Mouse (Mus musculus) stomach, embryonic 16.5 days (tissue): Measurements from ENCODE around the gene Cdh8. TPM values are rescaled to one million over a fixed set of nuclear protein-coding genes. Genes with fewer than 3 reads are reported as not detected.
A peak's percentile ranks its signal among the peaks of the same experiment; 100 is the strongest.
"Not testable (repeated sequence)": the region's sequence is repeated elsewhere in the genome, so short reads cannot be mapped to it uniquely, and the experiment has no call there.

Source experiments
- ATAC-seq: fragments of 200-750 bp; cut with Nextera tagmentation; 2 replicates; pipeline ENCODE4 v1.8.0; 2017; ENCODE audit warnings: moderate number of reproducible peaks, moderate TSS enrichment; ENCODE audit not compliant: insufficient read depth, low FRiP score
- H3K27ac ChIP-seq: fragments of 300-500 bp; sonication (generic); 2 replicates; pipeline ENCODE4 v1.5.1; 2014; ENCODE audit warnings: low read length
- H3K27me3 ChIP-seq: fragments of 300-500 bp; sonication (generic); 2 replicates; pipeline ENCODE4 v1.6.1; 2014; ENCODE audit warnings: low read length, control low read depth, mixed read lengths; ENCODE audit not compliant: control insufficient read depth, insufficient read depth
- H3K36me3 ChIP-seq: fragments of 300-500 bp; sonication (generic); 2 replicates; pipeline ENCODE4 v1.6.1; 2014; ENCODE audit warnings: low read length; ENCODE audit not compliant: control insufficient read depth, insufficient read depth
- H3K4me1 ChIP-seq: fragments of 300-500 bp; sonication (generic); 2 replicates; pipeline ENCODE4 v1.6.1; 2014; ENCODE audit warnings: low read length, control low read depth, mixed read lengths; ENCODE audit not compliant: control insufficient read depth, insufficient read depth
- H3K4me2 ChIP-seq: fragments of 300-500 bp; sonication (generic); 2 replicates; pipeline ENCODE4 v1.6.1; 2014; ENCODE audit warnings: low read depth, low read length, mixed read lengths
- H3K4me3 ChIP-seq: fragments of 300-500 bp; sonication (generic); replicated peaks from 2 replicates; pipeline ENCODE4 v1.5.1; 2014; ENCODE audit warnings: mild to moderate bottlenecking, low read length
- H3K9ac ChIP-seq: fragments of 300-500 bp; sonication (generic); 2 replicates; pipeline ENCODE4 v1.6.1; 2014; ENCODE audit warnings: low read length
- H3K9me3 ChIP-seq: fragments of 300-500 bp; sonication (generic); replicated peaks from 2 replicates; pipeline ENCODE4 v1.6.1; 2016; ENCODE audit warnings: low read length, control low read depth; ENCODE audit not compliant: control insufficient read depth
- WGBS: fragments of 180-500 bp; shearing (Covaris S2); extraction: QIAGEN DNeasy Blood & Tissue Kit; methylation state at CpG from one replicate; pipeline ENCODE4 v1.1.7; 2014; 5-methylcytosine and 5-hydroxymethylcytosine counted together
- polyA plus RNA-seq: library from polyadenylated mRNA; unstranded; fragments of >200 nt; fragmentation: Nextera tagmentation; extraction: Ambion mirVana; gene quantifications from 2 replicates; pipeline ENCODE4 v1.2.1, GENCODE M21; 2015

Gene Cdh8
- polyA plus RNA-seq, 1 experiment from 2014 or later: 1.4 TPM

DNA sequence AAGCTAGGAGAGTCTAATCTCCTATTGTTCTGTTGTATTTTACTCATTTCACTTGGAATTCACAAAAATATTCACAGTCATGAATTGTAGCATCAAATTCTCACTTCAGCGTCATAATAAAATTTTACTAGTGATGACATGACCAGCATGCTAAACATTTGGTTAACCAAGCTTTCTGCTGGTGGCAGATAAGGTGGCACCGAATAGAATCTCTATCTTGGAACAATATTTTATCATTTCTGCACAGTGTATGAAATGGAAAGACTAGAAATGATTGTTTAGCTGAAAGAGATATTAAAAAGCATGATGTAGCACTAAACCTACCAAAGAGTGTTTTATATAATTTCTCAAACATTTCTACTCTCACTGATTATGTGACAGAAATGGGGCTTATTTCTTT lies 225.6 kb downstream of the Cdh8 start:
- H3K4me1 ChIP-seq: no peaks in the 10 kb centered on the region
- WGBS: 80% methylated on average over 2 of the region's 2 CpGs
- no peak overlapping the region for H3K27ac ChIP-seq
- no peak overlapping the region for H3K4me3 ChIP-seq
- H3K9me3 ChIP-seq: no peaks in the 10 kb centered on the region
- H3K4me2 ChIP-seq: no peak overlapping the region
- H3K9ac ChIP-seq: no peak overlapping the region
- H3K36me3 ChIP-seq: no peaks in the 10 kb centered on the region
- H3K27me3 ChIP-seq: no peaks in the 10 kb centered on the region
- no peak for ATAC-seq

- no peak overlapping the region for H3K9ac ChIP-seq
- H3K4me3 ChIP-seq: no peak overlapping the region
- 91% methylated on average over 5 of the region's 5 CpGs for WGBS
- H3K27me3 ChIP-seq: no peaks in the 10 kb centered on the region
- no peaks in the 10 kb centered on the region for H3K4me1 ChIP-seq
- no peaks in the 10 kb centered on the region for H3K9me3 ChIP-seq
- H3K27ac ChIP-seq: no peak overlapping the region
- H3K4me2 ChIP-seq: no peak overlapping the region
- no peaks in the 10 kb centered on the region for H3K36me3 ChIP-seq
- no peak for ATAC-seq
Observed at GRCm38 (mm10) chr8:99186879-99187278, 229.4 kb downstream of the Cdh8 start.

DNA sequence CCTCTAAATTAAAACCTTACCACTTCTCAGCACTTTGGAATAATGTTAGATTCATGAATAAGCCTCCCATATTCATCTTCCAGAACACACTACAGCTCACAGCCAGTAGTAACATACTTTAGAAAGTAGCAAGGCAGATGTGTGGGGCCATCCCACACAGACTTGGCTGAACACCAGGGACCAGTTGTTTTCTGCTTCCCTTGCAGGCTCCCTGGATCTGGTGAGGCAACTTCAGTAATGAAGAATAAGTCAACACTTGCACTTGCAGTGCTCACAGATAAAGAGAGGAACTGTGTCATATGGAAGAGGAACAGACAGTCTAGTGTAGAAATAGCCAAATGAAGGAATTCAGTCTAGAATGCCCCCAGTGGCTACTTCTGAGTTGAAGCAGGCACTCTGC lies 232.1 kb downstream of the Cdh8 start:
- H3K4me3 ChIP-seq: no peak overlapping the region
- no peaks in the 10 kb centered on the region for H3K9me3 ChIP-seq
- H3K36me3 ChIP-seq: no peaks in the 10 kb centered on the region
- H3K4me1 ChIP-seq: no peaks in the 10 kb centered on the region
- no peak overlapping the region for H3K9ac ChIP-seq
- no peaks in the 10 kb centered on the region for H3K27me3 ChIP-seq
- no peak overlapping the region for H3K4me2 ChIP-seq
- H3K27ac ChIP-seq: no peak overlapping the region
- no peak for ATAC-seq

- Histone ChIP-seq H3K9ac (no peak overlapping the region), H3K9me3 (no peaks in the 10 kb centered on the region), H3K27me3 (no peaks in the 10 kb centered on the region), H3K4me2 (no peak overlapping the region), H3K4me3 (no peak overlapping the region), H3K4me1 (no peaks in the 10 kb centered on the region), H3K27ac (no peak overlapping the region), H3K36me3 (no peaks in the 10 kb centered on the region)
- ATAC-seq: no peak
- WGBS: 55% methylated on average over 3 of the region's 3 CpGs
Observed at GRCm38 (mm10) chr8:99166966-99167365, 249.3 kb downstream of the Cdh8 start.

GRCm38 (mm10) chr8:99161633-99162032 lies 254.6 kb downstream of the Cdh8 start:
- H3K27me3 ChIP-seq: no peaks in the 10 kb centered on the region
- peak; percentile 69; the same call in 1 of the 2 replicates for ATAC-seq
- H3K4me1 ChIP-seq: no peaks in the 10 kb centered on the region
- 29% methylated on average over 4 of the region's 4 CpGs for WGBS
- H3K9ac ChIP-seq: no peak overlapping the region
- H3K36me3 ChIP-seq: no peaks in the 10 kb centered on the region
- H3K9me3 ChIP-seq: no peaks in the 10 kb centered on the region
- H3K4me3 ChIP-seq: no peak overlapping the region
- no peak overlapping the region for H3K27ac ChIP-seq
- no peak overlapping the region for H3K4me2 ChIP-seq

DNA sequence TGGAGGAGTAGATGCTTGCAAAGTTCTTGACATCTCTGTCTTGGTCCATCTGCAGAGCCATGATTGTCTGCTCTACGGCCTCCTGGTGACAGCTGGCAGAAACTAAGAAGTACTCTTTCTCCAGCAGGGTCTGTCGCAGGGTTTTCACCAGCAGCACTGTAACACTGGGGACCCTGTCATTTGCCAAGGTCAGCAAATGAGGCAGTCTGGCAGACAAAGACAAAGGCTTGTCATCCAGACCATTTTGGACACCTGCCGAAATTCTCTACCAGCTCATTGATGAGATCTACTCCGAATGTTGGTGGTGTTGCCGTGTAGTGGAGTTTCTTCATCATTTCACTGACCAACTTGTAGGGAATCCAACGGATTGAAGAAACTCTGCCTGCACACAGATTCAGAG lies 270.8 kb downstream of the Cdh8 start:
- Histone ChIP-seq H3K9ac (no peak overlapping the region), H3K4me1 (no peaks in the 10 kb centered on the region), H3K4me3 (no peak overlapping the region), H3K27me3 (no peaks in the 10 kb centered on the region), H3K27ac (no peak overlapping the region), H3K36me3 (no peaks in the 10 kb centered on the region), H3K9me3 (no peaks in the 10 kb centered on the region), H3K4me2 (no peak overlapping the region)
- ATAC-seq: no peak
- WGBS: 88% methylated on average over 6 of the region's 6 CpGs

GRCm38 (mm10) chr8:99144761-99145160 lies 271.5 kb downstream of the Cdh8 start:
- not testable (repeated sequence) for H3K4me2 ChIP-seq, H3K36me3 ChIP-seq, H3K27me3 ChIP-seq, H3K27ac ChIP-seq, H3K4me3 ChIP-seq, H3K4me1 ChIP-seq, H3K9me3 ChIP-seq, H3K9ac ChIP-seq
- WGBS: 53% methylated on average over 1 of the region's 1 CpGs
- peak; percentile 66; the same call in 1 of the 2 replicates for ATAC-seq

DNA sequence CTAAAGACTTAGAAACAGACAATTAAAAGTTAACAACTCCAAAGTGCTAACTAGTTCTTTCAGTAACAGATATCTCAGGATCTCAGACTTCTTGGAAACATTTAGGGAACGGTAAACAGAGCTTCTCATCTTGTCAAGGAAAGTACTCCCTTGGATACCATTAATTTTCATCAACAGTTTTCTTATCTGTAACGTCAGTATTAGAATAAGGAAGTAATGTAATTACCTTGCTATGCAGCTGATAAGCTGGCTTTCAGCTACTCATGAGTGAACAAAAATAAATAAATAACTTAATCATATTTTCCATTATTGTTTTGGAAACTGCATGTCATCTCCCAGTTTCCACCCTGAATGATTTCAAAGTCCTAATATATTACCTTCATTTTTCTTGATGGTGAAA lies 317.8 kb downstream of the Cdh8 start:
- Histone ChIP-seq H3K36me3 (no peaks in the 10 kb centered on the region), H3K27ac (no peak overlapping the region), H3K4me2 (no peak overlapping the region), H3K27me3 (no peaks in the 10 kb centered on the region), H3K9ac (no peak overlapping the region), H3K4me3 (no peak overlapping the region), H3K4me1 (no peaks in the 10 kb centered on the region), H3K9me3 (no peaks in the 10 kb centered on the region)
- 42% methylated on average over 2 of the region's 2 CpGs for WGBS
- ATAC-seq: no peak

DNA sequence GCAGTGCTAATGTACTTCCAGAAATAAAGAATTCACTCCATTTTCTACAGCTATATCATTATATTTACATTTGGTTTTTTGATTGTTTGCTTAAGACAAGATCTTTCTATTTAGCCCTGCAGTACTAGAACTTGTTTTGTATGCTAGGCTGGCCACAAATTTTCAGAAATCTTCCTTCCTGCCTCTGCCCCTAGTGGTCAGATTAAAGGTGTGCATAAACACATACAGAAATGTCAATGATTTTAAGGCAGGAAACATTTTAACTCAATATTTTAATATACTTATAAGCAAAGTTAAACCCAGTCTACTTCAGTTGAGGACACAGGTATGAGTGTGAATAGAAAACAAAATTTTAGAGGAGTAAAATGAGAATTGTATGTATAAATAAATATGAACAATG lies 364.9 kb downstream of the Cdh8 start:
- Histone ChIP-seq H3K4me1 (no peaks in the 10 kb centered on the region), H3K9ac (no peak overlapping the region), H3K9me3 (no peaks in the 10 kb centered on the region), H3K4me2 (no peak overlapping the region), H3K4me3 (no peak overlapping the region), H3K27me3 (no peaks in the 10 kb centered on the region), H3K27ac (no peak overlapping the region), H3K36me3 (no peaks in the 10 kb centered on the region)
- no peak for ATAC-seq
